Mouse (Mus musculus): ENCODE results near the gene Rai14.

DNA sequence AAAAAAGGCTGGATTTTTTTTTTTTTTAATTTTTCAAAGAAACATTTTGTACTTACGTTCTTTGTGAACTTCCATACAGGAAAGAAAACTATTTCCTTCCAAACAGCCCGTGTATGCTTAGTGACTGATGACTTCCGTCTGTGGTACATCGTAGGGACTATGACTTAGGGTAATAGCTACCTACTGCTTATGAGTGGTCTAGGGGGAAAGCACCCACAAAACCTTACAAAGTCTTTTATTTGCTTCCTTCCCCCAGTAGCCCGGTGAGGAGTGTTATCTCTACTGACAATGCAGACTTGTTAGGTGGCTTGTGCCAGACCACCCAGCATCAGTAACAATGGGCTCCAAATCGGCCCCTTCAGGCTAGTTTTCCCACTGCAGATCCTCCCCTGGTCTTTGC lies 28.0 kb upstream of the Rai14 start:
- TF ChIP-seq CTCF (IDR thresholded peaks at IDR 0.05; ENCODE audit: low read depth) (no peak), EP300 (IDR thresholded peaks at IDR 0.05; ENCODE audit: low read depth) (no peak)

Data from liver, postnatal 0 days (tissue).